Mouse (Mus musculus): ENCODE measurements around the gene Wbp2.
"Not testable (repeated sequence)": the region's sequence is repeated elsewhere in the genome, so short reads cannot be mapped to it uniquely, and the experiment has no call there.

DNA sequence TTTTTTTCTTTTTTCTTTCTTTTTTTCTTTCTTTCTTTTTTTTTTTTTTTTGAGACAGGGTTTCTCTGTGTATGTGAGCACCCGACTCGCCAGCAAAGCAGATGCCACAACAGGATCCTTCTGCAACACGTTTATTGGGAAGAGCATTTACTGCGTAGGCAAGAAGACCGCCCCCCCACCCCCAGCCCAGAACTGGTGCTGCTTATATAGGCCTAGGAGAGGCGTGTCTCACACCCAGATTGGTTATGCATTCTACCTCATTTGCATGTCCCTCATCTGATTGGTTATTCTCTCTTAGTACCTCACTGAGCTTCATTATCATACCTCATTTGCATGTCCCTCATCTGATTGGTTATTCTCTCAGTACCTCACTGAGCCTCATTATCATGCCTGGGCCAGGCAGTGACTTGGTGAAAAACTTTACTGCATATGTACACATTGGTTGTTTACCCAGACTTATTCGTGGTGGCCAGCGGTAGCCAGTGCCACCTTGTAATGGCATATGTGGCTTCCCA, 35.0 kb upstream of the Wbp2 start:
- peak; percentile 29; the same call in 1 of the 2 replicates for TF ChIP-seq EP300 (IDR thresholded peaks at IDR 0.05; ENCODE audit: low read depth)
- not testable (repeated sequence) for TF ChIP-seq CTCF (IDR thresholded peaks at IDR 0.05; ENCODE audit: low read depth)
